Mouse (Mus musculus) cortical plate, adult 2 months (tissue): ENCODE measurements around the gene Erg.

Experiments
- CTCF ChIP-seq: fragments of 200-500 bp; IDR thresholded peaks from 2 replicates; pipeline ENCODE4 v1.5.1; 2011; ENCODE audit warnings: mild to moderate bottlenecking, control low read depth, low read length; ENCODE audit not compliant: insufficient read depth; ENCODE audit errors: extremely low read depth
- POLR2A ChIP-seq: fragments of 200-500 bp; IDR thresholded peaks from 2 replicates; pipeline ENCODE4 v1.6.1; 2011; ENCODE audit warnings: mild to moderate bottlenecking, low read length, control low read depth; ENCODE audit not compliant: insufficient read depth; ENCODE audit errors: extremely low read depth

DNA sequence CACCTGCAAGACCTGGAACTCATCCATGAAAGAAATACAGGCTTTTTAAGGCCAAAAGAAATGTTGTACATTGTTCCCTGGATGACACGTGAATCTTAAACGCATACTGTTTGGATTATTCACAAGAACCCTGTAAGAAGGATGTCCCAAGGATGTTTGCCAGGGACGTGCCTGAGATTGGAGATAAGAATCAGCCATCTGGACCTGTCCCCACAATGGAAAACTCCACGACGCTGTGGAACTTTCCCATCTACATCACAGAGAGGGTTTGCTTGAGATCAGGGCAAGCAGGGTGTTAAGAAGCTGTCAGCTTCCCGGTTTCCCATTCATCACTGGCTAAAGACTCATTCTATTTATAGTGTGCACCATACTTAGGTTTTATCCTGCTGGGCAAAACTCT, 122.6 kb downstream of the Erg start:
- TF ChIP-seq POLR2A (no peak), CTCF (no peak)
